Mouse (Mus musculus) bone marrow, adult 2 months (tissue): Measurements from ENCODE around the gene Dcaf10.

ENCODE experiments used
- CTCF ChIP-seq: fragments of 200-500 bp; IDR thresholded peaks from 2 replicates; pipeline ENCODE4 v1.5.1; 2011; ENCODE audit warnings: low read length, control low read depth; ENCODE audit not compliant: control insufficient read depth, insufficient read depth
- POLR2A ChIP-seq: fragments of 200-500 bp; IDR thresholded peaks from 2 replicates; pipeline ENCODE4 v1.6.1; 2011; ENCODE audit warnings: low read depth, mild to moderate bottlenecking, control low read depth, low read length, borderline replicate concordance; ENCODE audit not compliant: control insufficient read depth

DNA sequence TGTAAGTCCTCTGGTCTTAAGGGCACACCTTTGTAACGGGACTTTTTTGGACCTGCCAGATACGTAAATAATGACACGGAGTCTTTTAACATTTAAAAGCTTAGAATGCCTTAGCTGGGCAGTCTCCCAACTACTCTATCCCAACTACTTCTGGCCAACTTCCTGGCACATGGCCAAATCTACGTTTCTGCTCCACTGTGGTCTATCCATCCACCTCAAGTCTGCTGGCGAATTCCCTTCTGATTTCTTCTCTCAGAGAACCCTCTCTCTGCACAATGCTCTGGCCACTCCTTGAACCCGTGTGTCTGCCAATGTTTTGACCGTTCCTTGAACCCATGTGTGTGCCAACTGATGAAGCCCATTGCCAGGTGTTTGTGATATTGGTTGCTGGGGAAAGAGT lies 10.8 kb upstream of the Dcaf10 start:
- no peak for TF ChIP-seq POLR2A
- TF ChIP-seq CTCF = no peak
